Mouse (Mus musculus) MEL (cell line): ENCODE measurements around the gene Gabarapl1. TPM values are rescaled to one million over a fixed set of nuclear protein-coding genes. Genes with fewer than 3 reads are reported as not detected.
"Not testable (repeated sequence)": the region's sequence is repeated elsewhere in the genome, so short reads cannot be mapped to it uniquely, and the experiment has no call there.

Experiments
- DNase-seq: peaks from one replicate; pipeline ENCODE4 v3.0.0; 2011; ENCODE audit warnings: low read depth, low spot score
- H3K27ac ChIP-seq: 2 replicates; pipeline ENCODE4 v1.5.1; 2012; ENCODE audit warnings: low read depth, mild to moderate bottlenecking, control low read depth, low read length, moderate library complexity; ENCODE audit not compliant: control insufficient read depth
- H3K27me3 ChIP-seq, 2 experiments: fragments of 150-350 bp in 1 of 2; sonication (generic) in 1 of 2; 2 replicates each; pipeline ENCODE4 v1.6.1; 2012; ENCODE audit warnings: low read length in 2 of 2, mild to moderate bottlenecking in 2 of 2, improper control_type of control experiment in 1 of 2, moderate library complexity in 1 of 2; ENCODE audit not compliant: insufficient read depth in 2 of 2, control insufficient read depth in 1 of 2
- H3K36me3 ChIP-seq, 2 experiments: 2 replicates each; pipeline ENCODE4 v1.6.1; 2012 to 2014; ENCODE audit warnings: low read length in 2 of 2, improper control_type of control experiment in 1 of 2, inconsistent platforms in 1 of 2, mild to moderate bottlenecking in 1 of 2; ENCODE audit not compliant: insufficient read depth in 2 of 2, control insufficient read depth in 1 of 2
- H3K4me1 ChIP-seq, 2 experiments: fragments of 150-350 bp in 1 of 2; sonication (generic) in 1 of 2; 2 replicates each; pipeline ENCODE4 v1.6.1; 2012; ENCODE audit warnings: low read length in 2 of 2, improper control_type of control experiment in 1 of 2, mild to moderate bottlenecking in 1 of 2; ENCODE audit not compliant: insufficient read depth in 2 of 2, control insufficient read depth in 1 of 2
- H3K4me3 ChIP-seq, 2 experiments: fragments of 150-350 bp in 1 of 2; sonication (generic) in 1 of 2; 2 replicates each; pipeline ENCODE4 v1.5.1; 2012; ENCODE audit warnings: low read depth in 2 of 2, low read length in 2 of 2, mild to moderate bottlenecking in 2 of 2, moderate library complexity in 2 of 2, control low read depth in 1 of 2, improper control_type of control experiment in 1 of 2; ENCODE audit not compliant: control insufficient read depth in 1 of 2, insufficient read depth in 1 of 2
- H3K79me2 ChIP-seq: 2 replicates; pipeline ENCODE4 v1.6.1; 2012; ENCODE audit warnings: mild to moderate bottlenecking, low read length, moderate library complexity; ENCODE audit not compliant: control insufficient read depth, poor library complexity, insufficient read depth
- H3K9ac ChIP-seq: 2 replicates; pipeline ENCODE4 v1.6.1; 2012; ENCODE audit warnings: low read depth, mild to moderate bottlenecking, control low read depth, low read length, moderate library complexity; ENCODE audit not compliant: control insufficient read depth, poor library complexity, severe bottlenecking
- H3K9me3 ChIP-seq: fragments of 150-350 bp; sonication (generic); replicated peaks from 2 replicates; pipeline ENCODE4 v1.6.1; 2012; ENCODE audit warnings: mild to moderate bottlenecking, low read length, improper control_type of control experiment, moderate library complexity; ENCODE audit not compliant: insufficient read depth
- E2F4 ChIP-seq: IDR thresholded peaks from 2 replicates; pipeline ENCODE4 v1.6.1; 2011; ENCODE audit warnings: low read depth, low read length, improper control_type of control experiment, borderline replicate concordance
- ELF1 ChIP-seq: IDR thresholded peaks from 2 replicates; pipeline ENCODE4 v1.6.1; 2014; ENCODE audit warnings: low read depth, mild to moderate bottlenecking, inconsistent platforms, low read length, improper control_type of control experiment, moderate library complexity
- EP300 ChIP-seq, 2 experiments: IDR thresholded peaks; 2 replicates each; pipeline ENCODE4 v1.6.1; 2011; ENCODE audit warnings: improper control_type of control experiment in 2 of 2, low read length in 2 of 2, low read depth in 1 of 2, mild to moderate bottlenecking in 1 of 2
- GATA1 ChIP-seq: IDR thresholded peaks from 2 replicates; pipeline ENCODE4 v1.6.1; 2011; ENCODE audit warnings: low read depth, low read length, improper control_type of control experiment
- HCFC1 ChIP-seq: IDR thresholded peaks from 2 replicates; pipeline ENCODE4 v1.6.1; 2012; ENCODE audit warnings: low read depth, mild to moderate bottlenecking, inconsistent platforms, low read length, improper control_type of control experiment, moderate library complexity
- JUND ChIP-seq: IDR thresholded peaks from 2 replicates; pipeline ENCODE4 v1.6.1; 2011; ENCODE audit warnings: low read depth, mild to moderate bottlenecking, improper control_type of control experiment, low read length
- MAFK ChIP-seq: IDR thresholded peaks from 2 replicates; pipeline ENCODE4 v1.6.1; 2011; ENCODE audit warnings: low read depth, mild to moderate bottlenecking, low read length, improper control_type of control experiment, borderline replicate concordance
- MAZ ChIP-seq: IDR thresholded peaks from 2 replicates; pipeline ENCODE4 v1.6.1; 2012; ENCODE audit warnings: low read depth, mild to moderate bottlenecking, inconsistent platforms, low read length, improper control_type of control experiment
- NRF1 ChIP-seq: IDR thresholded peaks from 2 replicates; pipeline ENCODE4 v1.6.1; 2014; ENCODE audit warnings: low read depth, mild to moderate bottlenecking, inconsistent platforms, low read length, improper control_type of control experiment, moderate library complexity; ENCODE audit not compliant: poor library complexity, insufficient read depth, severe bottlenecking
- POLR2A ChIP-seq, 2 experiments: IDR thresholded peaks; 2 replicates each; pipeline ENCODE4 v1.6.1; 2011 to 2012; ENCODE audit warnings: low read length in 2 of 2, mild to moderate bottlenecking in 2 of 2, control low read depth in 1 of 2, improper control_type of control experiment in 1 of 2, low read depth in 1 of 2, moderate library complexity in 1 of 2; ENCODE audit not compliant: control insufficient read depth in 1 of 2, insufficient read depth in 1 of 2, poor library complexity in 1 of 2
- POLR2AphosphoS5 ChIP-seq: IDR thresholded peaks from 2 replicates; pipeline ENCODE4 v1.6.1; 2012; ENCODE audit warnings: low read depth, borderline replicate concordance, mild to moderate bottlenecking, inconsistent platforms, low read length, moderate library complexity, mixed read lengths
- RAD21 ChIP-seq: IDR thresholded peaks from 2 replicates; pipeline ENCODE4 v1.6.1; 2011; ENCODE audit warnings: mild to moderate bottlenecking, low read depth, low read length, improper control_type of control experiment
- RCOR1 ChIP-seq: IDR thresholded peaks from 2 replicates; pipeline ENCODE4 v1.6.1; 2012; ENCODE audit warnings: low read depth, mild to moderate bottlenecking, inconsistent platforms, low read length, improper control_type of control experiment
- SMC3 ChIP-seq: IDR thresholded peaks from 2 replicates; pipeline ENCODE4 v1.6.1; 2011; ENCODE audit warnings: low read depth, low read length, improper control_type of control experiment
- UBTF ChIP-seq: IDR thresholded peaks from 2 replicates; pipeline ENCODE4 v1.6.1; 2012; ENCODE audit warnings: low read depth, mild to moderate bottlenecking, inconsistent platforms, low read length, improper control_type of control experiment, moderate library complexity, borderline replicate concordance; ENCODE audit not compliant: insufficient read depth
- ZKSCAN1 ChIP-seq: IDR thresholded peaks from 2 replicates; pipeline ENCODE4 v1.6.1; 2012; ENCODE audit warnings: low read depth, mild to moderate bottlenecking, inconsistent platforms, low read length, improper control_type of control experiment, moderate library complexity
- ZNF384 ChIP-seq: IDR thresholded peaks from 2 replicates; pipeline ENCODE4 v1.6.1; 2012; ENCODE audit warnings: low read depth, mild to moderate bottlenecking, inconsistent platforms, low read length, improper control_type of control experiment
- polyA plus RNA-seq, 2 experiments: library from polyadenylated mRNA; stranded (reverse) in 1 of 2; unstranded in 1 of 2; fragments of >175 nt in 1 of 2; fragments of >200 nt in 1 of 2; gene quantifications; 2 replicates each; pipeline versions ENCODE4 v1.2.1 to v1.2.4; 2012; ENCODE audit warnings: low replicate concordance in 2 of 2, low read depth in 1 of 2; ENCODE audit not compliant: insufficient read length in 2 of 2, insufficient read depth in 1 of 2, missing spikeins in 1 of 2
- total RNA-seq: library from RNA; depleted of rRNA; stranded (reverse); fragments of 300-350 nt; gene quantifications from 2 replicates; pipeline ENCODE4 v1.2.3, GENCODE M21; 2012

Gene Gabarapl1
- total and polyA plus RNA-seq, 3 experiments = 61.3 to 99.5 TPM; not detected in 1

- not testable (repeated sequence) for H3K27ac ChIP-seq
These were observed 33.4 kb upstream of the Gabarapl1 start for GRCm38 (mm10) chr6:129499516-129499915.

GRCm38 (mm10) chr6:129503471-129503870 lies 29.5 kb upstream of the Gabarapl1 start:
- no peak overlapping the region for H3K9ac ChIP-seq
- no peak overlapping the region for H3K4me3 ChIP-seq
- no peaks in the 10 kb centered on the region; a peak in 1 of 4 replicates for H3K27me3 ChIP-seq
- peaks cover 0 to 2% of the 10 kb centered on the region in 2 experiments; a peak in 1 of 4 replicates for H3K36me3 ChIP-seq
- TF ChIP-seq GATA1 (no peak), MAZ (no peak), HCFC1 (no peak), RCOR1 (no peak), POLR2A (IDR thresholded peaks at IDR 0.05; ENCODE audit: control insufficient read depth in 1 of 2, insufficient read depth in 1 of 2, low read depth in 1 of 2, low read length in 2 of 2, poor library complexity in 1 of 2) (no peak), ELF1 (no peak), SMC3 (no peak), ZKSCAN1 (no peak), NRF1 (no peak), MAFK (no peak), ZNF384 (no peak), POLR2AphosphoS5 (no peak), E2F4 (no peak), JUND (no peak), RAD21 (no peak), UBTF (no peak), EP300 (IDR thresholded peaks at IDR 0.05; ENCODE audit: low read depth in 1 of 2, low read length in 2 of 2) (no peak)
- TF ChIP-seq, all 39 proteins: peak for 0
- DNase-seq = no peak
- no peaks in the 10 kb centered on the region for H3K9me3 ChIP-seq
- H3K4me1 ChIP-seq = peaks cover 0 to 2% of the 10 kb centered on the region in 2 experiments; a peak in 1 of 4 replicates
- no peaks in the 10 kb centered on the region for H3K79me2 ChIP-seq
- no peak overlapping the region for H3K27ac ChIP-seq

More at GRCm38 (mm10) chr6:129499516-129499915, 33.4 kb upstream of the Gabarapl1 start:
- not testable (repeated sequence) for H3K36me3 ChIP-seq, H3K9me3 ChIP-seq, H3K9ac ChIP-seq, H3K4me1 ChIP-seq, DNase-seq, H3K79me2 ChIP-seq, H3K4me3 ChIP-seq, H3K27me3 ChIP-seq
